Mouse (Mus musculus): Measurements from ENCODE around the gene Olfr1178. TPM values are rescaled to one million over a fixed set of nuclear protein-coding genes. Genes with fewer than 3 reads are reported as not detected.
A peak's percentile ranks its signal among the peaks of the same experiment; 100 is the strongest.

Olfr1178 gene
- not detected in 2 replicates for polyA plus RNA-seq (2015; fragmentation: Nextera tagmentation; extraction: Ambion mirVana)

GRCm38 (mm10) chr2:88386762-88387161 is at the start of gene Olfr1178:
Gene Olfr1178, plus strand, starts transcription at chr2:88387062.
- no peaks in the 10 kb centered on the region for H3K36me3 ChIP-seq
- no peaks in the 10 kb centered on the region for H3K27me3 ChIP-seq
- no peaks in the 10 kb centered on the region for H3K9me3 ChIP-seq
- no peak within 1 kb of the TSS for H3K4me3 ChIP-seq
- H3K4me1 ChIP-seq = no peaks in the 10 kb centered on the region
- H3K9ac ChIP-seq (replicated peaks) = no peak within 1 kb of the TSS
- H3K27ac ChIP-seq (replicated peaks) = no peak within 1 kb of the TSS
- WGBS = 100% methylated on average over 1 of the region's 1 CpGs
- no peak for ATAC-seq (replicated peaks)
- H3K4me2 ChIP-seq (replicated peaks) = no peak within 1 kb of the TSS

GRCm38 (mm10) chr2:88346392-88346791 is 40.5 kb upstream of the Olfr1178 start, which contains the start of gene Olfr1177-ps:
Gene Olfr1177-ps, minus strand, starts transcription at chr2:88346492.
- WGBS = 78% methylated on average over 1 of the region's 1 CpGs
- Histone ChIP-seq H3K36me3 (no peaks in the 10 kb centered on the region), H3K27ac (replicated peaks) (no peak within 1 kb of the TSS), H3K4me1 (no peaks in the 10 kb centered on the region), H3K27me3 (no peaks in the 10 kb centered on the region), H3K9me3 (no peaks in the 10 kb centered on the region), H3K9ac (replicated peaks) (no peak within 1 kb of the TSS), H3K4me2 (replicated peaks) (no peak within 1 kb of the TSS), H3K4me3 (no peak within 1 kb of the TSS)
- ATAC-seq (replicated peaks) = no peak

GRCm38 (mm10) chr2:88356304-88356703 is 30.6 kb upstream of the Olfr1178 start:
- WGBS = 2% methylated on average over 2 of the region's 2 CpGs
- Histone ChIP-seq H3K27ac (replicated peaks) (no peak overlapping the region), H3K9me3 (no peaks in the 10 kb centered on the region), H3K4me3 (no peak overlapping the region), H3K9ac (replicated peaks) (no peak overlapping the region), H3K4me1 (no peaks in the 10 kb centered on the region), H3K36me3 (no peaks in the 10 kb centered on the region), H3K27me3 (no peaks in the 10 kb centered on the region), H3K4me2 (replicated peaks) (no peak overlapping the region)
- peak; percentile 66 for ATAC-seq (replicated peaks)

- ATAC-seq (replicated peaks) = no peak
- Histone ChIP-seq H3K27ac (replicated peaks) (no peak within 1 kb of the TSS), H3K9ac (replicated peaks) (no peak within 1 kb of the TSS), H3K27me3 (no peaks in the 10 kb centered on the region), H3K4me3 (no peak within 1 kb of the TSS), H3K4me1 (no peaks in the 10 kb centered on the region), H3K9me3 (no peaks in the 10 kb centered on the region), H3K4me2 (replicated peaks) (no peak within 1 kb of the TSS), H3K36me3 (no peaks in the 10 kb centered on the region)
- 84% methylated on average over 3 of the region's 3 CpGs for WGBS
Measured at GRCm38 (mm10) chr2:88406353-88406752, 19.5 kb downstream of the Olfr1178 start, which contains the start of gene Olfr1179. Gene Olfr1179, minus strand, starts transcription at chr2:88406453.

GRCm38 (mm10) chr2:88419051-88419450 is 32.2 kb downstream of the Olfr1178 start, which contains the start of gene Olfr1180:
Gene Olfr1180, minus strand, starts transcription at chr2:88419151.
- H3K4me1 ChIP-seq = no peaks in the 10 kb centered on the region
- H3K4me3 ChIP-seq = no peak within 1 kb of the TSS
- no peaks in the 10 kb centered on the region for H3K9me3 ChIP-seq
- no peak within 1 kb of the TSS for H3K4me2 ChIP-seq (replicated peaks)
- no peaks in the 10 kb centered on the region for H3K36me3 ChIP-seq
- H3K27ac ChIP-seq (replicated peaks) = no peak within 1 kb of the TSS
- ATAC-seq (replicated peaks) = no peak
- H3K27me3 ChIP-seq = no peaks in the 10 kb centered on the region
- WGBS = 83% methylated on average over 2 of the region's 2 CpGs
- H3K9ac ChIP-seq (replicated peaks) = no peak within 1 kb of the TSS

- no peak for ATAC-seq (replicated peaks)
- Histone ChIP-seq H3K4me3 (no peak within 1 kb of the TSS), H3K9me3 (no peaks in the 10 kb centered on the region), H3K4me2 (replicated peaks) (no peak within 1 kb of the TSS), H3K4me1 (no peaks in the 10 kb centered on the region), H3K27me3 (no peaks in the 10 kb centered on the region), H3K9ac (replicated peaks) (no peak within 1 kb of the TSS), H3K36me3 (no peaks in the 10 kb centered on the region), H3K27ac (replicated peaks) (no peak within 1 kb of the TSS)
- WGBS = 91% methylated on average over 1 of the region's 1 CpGs
Measured at GRCm38 (mm10) chr2:88426071-88426470, 39.2 kb downstream of the Olfr1178 start, which contains the start of gene Olfr1181. Gene Olfr1181, minus strand, starts transcription at chr2:88426171.

- H3K36me3 ChIP-seq = no peaks in the 10 kb centered on the region
- H3K9me3 ChIP-seq = no peaks in the 10 kb centered on the region
- no peak within 1 kb of the TSS for H3K4me2 ChIP-seq (replicated peaks)
- no peak within 1 kb of the TSS for H3K9ac ChIP-seq (replicated peaks)
- no peak within 1 kb of the TSS for H3K27ac ChIP-seq (replicated peaks)
- no peaks in the 10 kb centered on the region for H3K4me1 ChIP-seq
- H3K27me3 ChIP-seq = no peaks in the 10 kb centered on the region
- no peak for ATAC-seq (replicated peaks)
- H3K4me3 ChIP-seq = no peak within 1 kb of the TSS
- WGBS = 95% methylated on average over 1 of the region's 1 CpGs
Measured at GRCm38 (mm10) chr2:88449031-88449430, 62.2 kb downstream of the Olfr1178 start, which contains the start of gene Gm13757. Gene Gm13757, minus strand, starts transcription at chr2:88449131.

Other genes starting within 250 kb of the Olfr1178 start
- gene Olfr1167, start 231.9 kb upstream of the Olfr1178 start, polyA plus RNA-seq (2015; fragmentation: Nextera tagmentation; extraction: Ambion mirVana) = not detected in 2 replicates
- not detected in 2 replicates for gene Olfr1168, start 205.2 kb upstream of the Olfr1178 start, polyA plus RNA-seq (2015; fragmentation: Nextera tagmentation; extraction: Ambion mirVana)
- gene Olfr1170, start 158.7 kb upstream of the Olfr1178 start, polyA plus RNA-seq (2015; fragmentation: Nextera tagmentation; extraction: Ambion mirVana) = not detected in 2 replicates
- not detected in 2 replicates for gene Olfr1173, start 107.2 kb upstream of the Olfr1178 start, polyA plus RNA-seq (2015; fragmentation: Nextera tagmentation; extraction: Ambion mirVana)
- gene Olfr1174-ps, start 71.9 kb upstream of the Olfr1178 start, polyA plus RNA-seq (2015; fragmentation: Nextera tagmentation; extraction: Ambion mirVana) = not detected in 2 replicates
- not detected in 2 replicates for gene Olfr1175-ps, start 59.8 kb upstream of the Olfr1178 start, polyA plus RNA-seq (2015; fragmentation: Nextera tagmentation; extraction: Ambion mirVana)
- not detected in 2 replicates for gene Olfr1176, start 50.3 kb upstream of the Olfr1178 start, polyA plus RNA-seq (2015; fragmentation: Nextera tagmentation; extraction: Ambion mirVana)
- gene Olfr1177-ps, start 40.6 kb upstream of the Olfr1178 start, polyA plus RNA-seq (2015; fragmentation: Nextera tagmentation; extraction: Ambion mirVana) = not detected in 2 replicates
- not detected in 2 replicates for gene Olfr1179, start 19.4 kb downstream of the Olfr1178 start, polyA plus RNA-seq (2015; fragmentation: Nextera tagmentation; extraction: Ambion mirVana)
- not detected in 2 replicates for gene Olfr1180, start 32.1 kb downstream of the Olfr1178 start, polyA plus RNA-seq (2015; fragmentation: Nextera tagmentation; extraction: Ambion mirVana)
- gene Olfr1181, start 39.1 kb downstream of the Olfr1178 start, polyA plus RNA-seq (2015; fragmentation: Nextera tagmentation; extraction: Ambion mirVana) = not detected in 2 replicates
- not detected in 2 replicates for gene Gm13757, start 62.1 kb downstream of the Olfr1178 start, polyA plus RNA-seq (2015; fragmentation: Nextera tagmentation; extraction: Ambion mirVana)
- not detected in 2 replicates for gene Olfr1183, start 67.8 kb downstream of the Olfr1178 start, polyA plus RNA-seq (2015; fragmentation: Nextera tagmentation; extraction: Ambion mirVana)
- gene Olfr1184, start 96.5 kb downstream of the Olfr1178 start, polyA plus RNA-seq (2015; fragmentation: Nextera tagmentation; extraction: Ambion mirVana) = not detected in 2 replicates
- gene Olfr1185-ps1, start 106.3 kb downstream of the Olfr1178 start, polyA plus RNA-seq (2015; fragmentation: Nextera tagmentation; extraction: Ambion mirVana) = not detected in 2 replicates
- gene Olfr1186, start 131.5 kb downstream of the Olfr1178 start, polyA plus RNA-seq (2015; fragmentation: Nextera tagmentation; extraction: Ambion mirVana) = not detected in 2 replicates
- gene Olfr1188, start 169.9 kb downstream of the Olfr1178 start, polyA plus RNA-seq (2015; fragmentation: Nextera tagmentation; extraction: Ambion mirVana) = not detected in 2 replicates
- gene Olfr1189, start 199.4 kb downstream of the Olfr1178 start, polyA plus RNA-seq (2015; fragmentation: Nextera tagmentation; extraction: Ambion mirVana) = not detected in 2 replicates